10 mouse cellular contexts compared by ENCODE assay signal in genomic region chr17:5000001-5000400, GRCm38 (mm10). TPM values are rescaled to one million over a fixed set of nuclear protein-coding genes. Genes with fewer than 3 reads are reported as not detected.
A peak's percentile ranks its signal among the peaks of the same experiment; 100 is the strongest.
DNase-seq lines count a peak whose midpoint lies in the region; ATAC-seq lines count a peak whose summit lies in the region.
"Had no signal": no experiment of that assay in that cellular context is flagged by ENCODE, and none has a peak within 500 bp of the region (broad histone marks: within the 10 kb centered on the region; RNA-seq: fewer than 3 reads in every experiment).

No protein-coding gene starts in this region.

- no peak overlapping the region for H3K9ac ChIP-seq in heart, embryonic 13.5 days
- no peak overlapping the region for H3K9ac ChIP-seq in hindbrain, embryonic 11.5 days (ENCODE audit: low read depth, low read length)
- peak overlapping the region; percentile 42 for H3K9ac ChIP-seq in midbrain, embryonic 13.5 days (replicated peaks)
- H3K9ac ChIP-seq: heart, embryonic 15.5 days; liver, embryonic 13.5 days had no signal

- no peak for DNase-seq in heart, postnatal 36 days
- DNase-seq in Muller cell, postnatal 12 days (ENCODE audit: inconsistent ontology term) = peak; percentile 30
- DNase-seq in hindbrain, embryonic 11.5 days (ENCODE audit: low spot score) = no peak
- DNase-seq in cerebellum, adult 9-11 months = no peak
- no peak for DNase-seq in urinary bladder, postnatal 4 days (ENCODE audit: low spot score in 2 of 2)
- no peak for DNase-seq in left cerebral cortex, postnatal 4 days
- DNase-seq: liver, embryonic 13.5 days had no signal

- H3K27me3 ChIP-seq in heart, embryonic 13.5 days (replicated peaks) = no peaks in the 10 kb centered on the region
- H3K27me3 ChIP-seq in hindbrain, embryonic 11.5 days (ENCODE audit: control insufficient read depth, insufficient read depth, low read length) = no peaks in the 10 kb centered on the region
- H3K27me3 ChIP-seq in midbrain, embryonic 13.5 days = 0 out of 2 replicates have a peak, but pooled peaks cover 3% of the 10 kb centered on the region
- H3K27me3 ChIP-seq: heart, embryonic 15.5 days; liver, embryonic 13.5 days had no signal

- no peak for ATAC-seq in heart, embryonic 13.5 days (ENCODE audit: extremely low read depth, insufficient number of reproducible peaks, low FRiP score, low TSS enrichment)
- ATAC-seq in hindbrain, embryonic 11.5 days (ENCODE audit: low FRiP score) = no peak
- ATAC-seq in midbrain, embryonic 13.5 days = no peak

- H3K4me3 ChIP-seq in heart, embryonic 13.5 days = no peak overlapping the region
- H3K4me3 ChIP-seq in hindbrain, embryonic 11.5 days (ENCODE audit: low read depth, low read length) = no peak overlapping the region
- H3K4me3 ChIP-seq in midbrain, embryonic 13.5 days (replicated peaks) = peak overlapping the region; percentile 30
- H3K4me3 ChIP-seq: heart, embryonic 15.5 days; liver, embryonic 13.5 days had no signal

- intact Hi-C loops in heart, postnatal 36 days (cut with DNase I) = no loop called here
- intact Hi-C loops in left cerebral cortex, postnatal 4 days (cut with DNase I) = no loop called here

- no peaks in the 10 kb centered on the region for H3K36me3 ChIP-seq in heart, embryonic 13.5 days
- H3K36me3 ChIP-seq in hindbrain, embryonic 11.5 days (ENCODE audit: control insufficient read depth, insufficient read depth, low read length) = no peaks in the 10 kb centered on the region
- no peaks in the 10 kb centered on the region for H3K36me3 ChIP-seq in midbrain, embryonic 13.5 days
- H3K36me3 ChIP-seq: heart, embryonic 15.5 days; liver, embryonic 13.5 days had no signal

- H3K4me1 ChIP-seq in heart, embryonic 13.5 days = peaks cover 70% of the 10 kb centered on the region
- peaks cover 12% of the 10 kb centered on the region for H3K4me1 ChIP-seq in hindbrain, embryonic 11.5 days (replicated peaks; ENCODE audit: control insufficient read depth, insufficient read depth, low read length)
- H3K4me1 ChIP-seq in midbrain, embryonic 13.5 days (replicated peaks) = peaks cover 64% of the 10 kb centered on the region

- H3K4me2 ChIP-seq in heart, embryonic 13.5 days = peak overlapping the region; percentile 22; the same call in 1 of the 2 replicates
- peak overlapping the region; percentile 18 for H3K4me2 ChIP-seq in hindbrain, embryonic 11.5 days (replicated peaks; ENCODE audit: low read depth, low read length)
- H3K4me2 ChIP-seq in midbrain, embryonic 13.5 days (replicated peaks) = peak overlapping the region; percentile 48
- H3K4me2 ChIP-seq: heart, embryonic 15.5 days; liver, embryonic 13.5 days had no signal

- WGBS in heart, embryonic 13.5 days = 73% methylated on average over 10 of the region's 10 CpGs
- WGBS in hindbrain, embryonic 11.5 days = 69% methylated on average over 10 of the region's 10 CpGs
- 58% methylated on average over 10 of the region's 10 CpGs for WGBS in midbrain, embryonic 13.5 days

- no peak overlapping the region for H3K27ac ChIP-seq in heart, embryonic 13.5 days (replicated peaks)
- no peak overlapping the region for H3K27ac ChIP-seq in hindbrain, embryonic 11.5 days (ENCODE audit: low read depth, low read length)
- 0 out of 2 replicates have a peak overlapping the region, but pooled peaks have one; percentile 17 for H3K27ac ChIP-seq in midbrain, embryonic 13.5 days
- H3K27ac ChIP-seq: heart, embryonic 15.5 days; liver, embryonic 13.5 days had no signal

- no peaks in the 10 kb centered on the region for H3K9me3 ChIP-seq in heart, embryonic 13.5 days
- H3K9me3 ChIP-seq in hindbrain, embryonic 11.5 days (ENCODE audit: control insufficient read depth, low read length) = no peaks in the 10 kb centered on the region
- H3K9me3 ChIP-seq in midbrain, embryonic 13.5 days = no peaks in the 10 kb centered on the region
- H3K9me3 ChIP-seq: heart, embryonic 15.5 days; liver, embryonic 13.5 days had no signal

RNA-seq across cellular contexts. Expression of gene Arid1b, which starts 5.9 kb away (rescaled TPM):
- 5.0 and 5.2 TPM in 2 replicates for polyA plus RNA-seq in heart, embryonic 13.5 days (2015; fragmentation: Nextera tagmentation; extraction: Ambion mirVana)
- total RNA-seq in heart, postnatal 36 days (2021) = 10 to 100 TPM; 27.8 to 28.3 TPM
- 13.1 and 18.6 TPM in 2 replicates for polyA plus RNA-seq in hindbrain, embryonic 11.5 days (2014; fragmentation: Nextera tagmentation; extraction: Ambion mirVana)
- 14.0 and 14.8 TPM in 2 replicates for polyA plus RNA-seq in midbrain, embryonic 13.5 days (2015; fragmentation: Nextera tagmentation; extraction: Ambion mirVana)
- 100 to 1,000 TPM; 103 to 107 TPM for total RNA-seq in left cerebral cortex, postnatal 4 days (2021)
